Mouse (Mus musculus) common myeloid progenitor, adult 5-6 weeks (primary cell): ENCODE measurements around the gene Prpsap1. TPM values are rescaled to one million over a fixed set of nuclear protein-coding genes. Genes with fewer than 3 reads are reported as not detected.
A peak's percentile ranks its signal among the peaks of the same experiment; 100 is the strongest.
"Not testable (repeated sequence)": the region's sequence is repeated elsewhere in the genome, so short reads cannot be mapped to it uniquely, and the experiment has no call there.

Experiments
- ATAC-seq: replicated peaks from 2 replicates; pipeline ENCODE4 v1.8.0; 2016; ENCODE audit warnings: low read depth, mild to moderate bottlenecking, moderate TSS enrichment, inconsistent platforms; ENCODE audit not compliant: poor library complexity, severe bottlenecking
- total RNA-seq: library from RNA; stranded (forward); fragments of 200-1000, 187-1606 nt; gene quantifications from 2 replicates; pipeline ENCODE4 v1.2.3, GENCODE M21; 2017

The Prpsap1 gene
- total RNA-seq, 1 experiment from 2014 or later = 28.1 TPM

- ATAC-seq = peak; percentile 85
These were observed 60.4 kb downstream of the Prpsap1 start, which contains the start of gene Ubald2 for GRCm38 (mm10) chr11:116433356-116434286. Gene Ubald2, plus strand, starts transcription at chr11:116434094.

- no peak for ATAC-seq
These were observed 61.2 kb downstream of the Prpsap1 start for GRCm38 (mm10) chr11:116432593-116433355.

- no peak for ATAC-seq
These were observed 61.9 kb downstream of the Prpsap1 start for GRCm38 (mm10) chr11:116432127-116432526.

GRCm38 (mm10) chr11:116431428-116432077 is 62.4 kb downstream of the Prpsap1 start:
- no peak for ATAC-seq

GRCm38 (mm10) chr11:116430723-116431427 is 63.1 kb downstream of the Prpsap1 start:
- no peak for ATAC-seq

GRCm38 (mm10) chr11:116429862-116430613 is 64.0 kb downstream of the Prpsap1 start:
- ATAC-seq = no peak

- no peak for ATAC-seq
These were observed 64.8 kb downstream of the Prpsap1 start for GRCm38 (mm10) chr11:116428872-116429859.

- no peak for ATAC-seq
These were observed 67.0 kb downstream of the Prpsap1 start for GRCm38 (mm10) chr11:116426852-116427575.

GRCm38 (mm10) chr11:116426328-116426727 is 67.7 kb downstream of the Prpsap1 start:
- not testable (repeated sequence) for ATAC-seq

GRCm38 (mm10) chr11:116424621-116425407 is 69.2 kb downstream of the Prpsap1 start:
- no peak for ATAC-seq

- peak; percentile 95 for ATAC-seq
These were observed 70.0 kb downstream of the Prpsap1 start for GRCm38 (mm10) chr11:116423782-116424620.

- no peak for ATAC-seq
These were observed 70.8 kb downstream of the Prpsap1 start for GRCm38 (mm10) chr11:116423214-116423613.

- no peak for ATAC-seq
These were observed 71.4 kb downstream of the Prpsap1 start for GRCm38 (mm10) chr11:116422562-116422961.

- no peak for ATAC-seq
These were observed 72.9 kb downstream of the Prpsap1 start for GRCm38 (mm10) chr11:116421102-116421501.
